Mouse (Mus musculus): Measurements from ENCODE around the gene Acsm4. TPM values are rescaled to one million over a fixed set of nuclear protein-coding genes. Genes with fewer than 3 reads are reported as not detected.

The Acsm4 gene
- polyA plus RNA-seq (2017; shearing (Covaris generic)): not detected

GRCm38 (mm10) chr7:119689726-119690125, at the start of gene Acsm4:
Acsm4 (plus strand) TSS chr7:119690026.

GRCm38 (mm10) chr7:119720253-119720946, 30.6 kb downstream of the Acsm4 start, which contains the start of gene Thumpd1:
Thumpd1 (minus strand) TSS chr7:119720798.

GRCm38 (mm10) chr7:119760527-119760951, 70.7 kb downstream of the Acsm4 start, which contains the start of gene Acsm3:
Acsm3 (plus strand) TSS chr7:119760923.

Other genes with a start within 250 kb of the Acsm4 start
- gene Gp2, start 230.7 kb upstream of the Acsm4 start, polyA plus RNA-seq (2017; shearing (Covaris generic)): under 1 TPM in 1 of 2 experiments, not detected in 1; 0.56 TPM
- gene Umod, start 210.7 kb upstream of the Acsm4 start, polyA plus RNA-seq (2017; shearing (Covaris generic)): under 1 TPM; 0.47 to 0.51 TPM
- gene Acsm5, start 170.6 kb upstream of the Acsm4 start, polyA plus RNA-seq (2017; shearing (Covaris generic)): 1 to 10 TPM in 1 of 2 experiments, under 1 TPM in 1; 0.10 to 1.1 TPM
- gene Pdilt, start 166.5 kb upstream of the Acsm4 start, polyA plus RNA-seq (2017; shearing (Covaris generic)): not detected
- under 1 TPM in 1 of 2 experiments, not detected in 1; 0.11 TPM for gene Acsm2, start 135.7 kb upstream of the Acsm4 start, polyA plus RNA-seq (2017; shearing (Covaris generic))
- under 1 TPM; 0.14 to 0.33 TPM for gene Acsm1, start 83.0 kb upstream of the Acsm4 start, polyA plus RNA-seq (2017; shearing (Covaris generic))
- gene Thumpd1, start 30.8 kb downstream of the Acsm4 start, polyA plus RNA-seq (2017; shearing (Covaris generic)): 10 to 100 TPM; 78.6 to 82.8 TPM
- gene Acsm3, start 70.9 kb downstream of the Acsm4 start, polyA plus RNA-seq (2017; shearing (Covaris generic)): under 1 TPM; 0.05 to 0.24 TPM
- gene Rexo5, start 104.0 kb downstream of the Acsm4 start, polyA plus RNA-seq (2017; shearing (Covaris generic)): 10 to 100 TPM; 48.5 to 54.4 TPM
- gene Eri2, start 104.0 kb downstream of the Acsm4 start, polyA plus RNA-seq (2017; shearing (Covaris generic)): 10 to 100 TPM; 11.7 TPM
- 10 to 100 TPM; 17.0 to 28.9 TPM for gene Lyrm1, start 205.8 kb downstream of the Acsm4 start, polyA plus RNA-seq (2017; shearing (Covaris generic))
- 10 to 100 TPM; 14.9 to 22.2 TPM for gene Dcun1d3, start 206.3 kb downstream of the Acsm4 start, polyA plus RNA-seq (2017; shearing (Covaris generic))

Measured in inflammation-experienced regulatory T-cells (primary cell).